In genomic region chr3:40169590-40169989, GRCm38 (mm10) we compare ENCODE assay signal across 18 mouse cellular contexts.
A peak's percentile ranks its signal among the peaks of the same experiment; 100 is the strongest.
DNase-seq lines count a peak whose midpoint lies in the region; ATAC-seq lines count a peak whose summit lies in the region.
"Had no signal": no experiment of that assay in that cellular context is flagged by ENCODE, and none has a peak within 500 bp of the region (broad histone marks: within the 10 kb centered on the region; RNA-seq: fewer than 3 reads in every experiment).

No protein-coding gene starts in this region.

- peak; percentile 44; the same call in 1 of the 2 replicates for ATAC-seq in granulocyte monocyte progenitor cell, adult 5-6 weeks (replicated peaks; ENCODE audit: poor library complexity, severe bottlenecking)
- peak; percentile 70 for ATAC-seq in megakaryocyte progenitor cell, adult 5-6 weeks (replicated peaks; ENCODE audit: poor library complexity)
- ATAC-seq: forebrain, embryonic 13.5 days; forebrain, embryonic 15.5 days had no signal

- peak; percentile 29 for DNase-seq in heart, adult 11 months
- DNase-seq in heart, postnatal 4 days: no peak
- DNase-seq in A20 (ENCODE audit: low read depth, low spot score): peak; percentile 22
- DNase-seq in right cerebral cortex, postnatal 36 days (ENCODE audit: low spot score in 2 of 2): no peak
- DNase-seq in cerebellum, adult 11 months: no peak
- DNase-seq in cerebellum, adult 9-11 months: no peak
- DNase-seq: adrenal gland, adult 2 months; adrenal gland, postnatal 14 days; adrenal gland, postnatal 36 days; cerebellum, adult 18-20 months; cerebellum, adult 8-10 months; cerebellum, postnatal 10 days; cerebellum, postnatal 25 days; embryo, embryonic 11 days had no signal

Comparison
In these comparisons a context has a peak if more than half of its experiments do, and no peak if none do; other contexts are left out.
1. DNase-seq: peak in heart, adult 11 months (single experiment) and A20 (single experiment); none in heart, postnatal 4 days (single experiment), right cerebral cortex, postnatal 36 days (0 of 2), cerebellum, adult 11 months (single experiment) and cerebellum, adult 9-11 months (single experiment).